Mouse (Mus musculus) erythroblast, embryonic 14.5 days (primary cell): Measurements from ENCODE around the gene Glul.

Experiments
- GATA1 ChIP-seq: IDR thresholded peaks from 2 replicates; pipeline ENCODE4 v1.6.1; 2012; ENCODE audit warnings: low read length, inconsistent platforms, mixed read lengths
- TAL1 ChIP-seq: IDR thresholded peaks from 3 replicates; pipeline ENCODE4 v1.6.1; 2012; ENCODE audit warnings: low read length, inconsistent platforms, mixed read lengths

GRCm38 (mm10) chr1:153908208-153908607 is 8.5 kb downstream of the Glul start:
- TF ChIP-seq GATA1 (no peak), TAL1 (no peak)
